In genomic region chr3:143914341-143915217, GRCm38 (mm10) we compare ENCODE assay signal across 9 mouse cellular contexts.
A peak's percentile ranks its signal among the peaks of the same experiment; 100 is the strongest.
DNase-seq lines count a peak whose midpoint lies in the region; ATAC-seq lines count a peak whose summit lies in the region.
"Had no signal": no experiment of that assay in that cellular context is flagged by ENCODE, and none has a peak within 500 bp of the region (broad histone marks: within the 10 kb centered on the region; RNA-seq: fewer than 3 reads in every experiment).

No protein-coding gene starts in this region.

- H3K9me3 ChIP-seq in kidney, embryonic 14.5 days (ENCODE audit: control insufficient read depth, low read length): no peaks in the 10 kb centered on the region
- no peaks in the 10 kb centered on the region for H3K9me3 ChIP-seq in hindbrain, embryonic 12.5 days (replicated peaks)
- no peaks in the 10 kb centered on the region for H3K9me3 ChIP-seq in neural tube, embryonic 13.5 days
- H3K9me3 ChIP-seq: embryonic facial prominence, embryonic 15.5 days had no signal

- H3K4me2 ChIP-seq in kidney, embryonic 14.5 days (replicated peaks; ENCODE audit: low read depth, low read length): no peak overlapping the region
- H3K4me2 ChIP-seq in hindbrain, embryonic 12.5 days (replicated peaks): no peak overlapping the region
- H3K4me2 ChIP-seq in neural tube, embryonic 13.5 days: no peak overlapping the region

- DNase-seq in kidney, postnatal 25 days: no peak
- peak; percentile 59 for DNase-seq in embryo, embryonic 10 days (ENCODE audit: low spot score)
- DNase-seq in right cerebral cortex, postnatal 36 days (ENCODE audit: low spot score in 2 of 2): no peak
- no peak for DNase-seq in cerebellum, adult 9-10 months
- no peak for DNase-seq in urinary bladder, postnatal 25 days (ENCODE audit: low spot score)

- 42% methylated on average over 6 of the region's 6 CpGs for WGBS in kidney, embryonic 14.5 days
- WGBS in hindbrain, embryonic 12.5 days: 45% methylated on average over 6 of the region's 6 CpGs
- WGBS in neural tube, embryonic 13.5 days: 26% methylated on average over 6 of the region's 6 CpGs

- H3K27ac ChIP-seq in kidney, embryonic 14.5 days (ENCODE audit: low read depth, low read length): no peak overlapping the region
- no peak overlapping the region for H3K27ac ChIP-seq in hindbrain, embryonic 12.5 days
- no peak overlapping the region for H3K27ac ChIP-seq in neural tube, embryonic 13.5 days (replicated peaks)
- H3K27ac ChIP-seq: embryonic facial prominence, embryonic 15.5 days had no signal

- no peaks in the 10 kb centered on the region for H3K36me3 ChIP-seq in kidney, embryonic 14.5 days (ENCODE audit: control insufficient read depth, insufficient read depth, low read length)
- H3K36me3 ChIP-seq in hindbrain, embryonic 12.5 days: no peaks in the 10 kb centered on the region
- H3K36me3 ChIP-seq in neural tube, embryonic 13.5 days: no peaks in the 10 kb centered on the region
- H3K36me3 ChIP-seq: embryonic facial prominence, embryonic 15.5 days had no signal

- no peaks in the 10 kb centered on the region for H3K4me1 ChIP-seq in kidney, embryonic 14.5 days (ENCODE audit: control insufficient read depth, insufficient read depth, low read length)
- no peaks in the 10 kb centered on the region for H3K4me1 ChIP-seq in hindbrain, embryonic 12.5 days
- peaks cover 27% of the 10 kb centered on the region for H3K4me1 ChIP-seq in neural tube, embryonic 13.5 days (replicated peaks)

- no peak overlapping the region for H3K9ac ChIP-seq in kidney, embryonic 14.5 days (ENCODE audit: low read depth, low read length)
- no peak overlapping the region for H3K9ac ChIP-seq in hindbrain, embryonic 12.5 days
- H3K9ac ChIP-seq in neural tube, embryonic 13.5 days: no peak overlapping the region
- H3K9ac ChIP-seq: embryonic facial prominence, embryonic 15.5 days had no signal

- no peaks in the 10 kb centered on the region for H3K27me3 ChIP-seq in kidney, embryonic 14.5 days (ENCODE audit: control insufficient read depth, insufficient read depth, low read length)
- H3K27me3 ChIP-seq in hindbrain, embryonic 12.5 days: no peaks in the 10 kb centered on the region
- no peaks in the 10 kb centered on the region for H3K27me3 ChIP-seq in neural tube, embryonic 13.5 days
- H3K27me3 ChIP-seq: embryonic facial prominence, embryonic 15.5 days had no signal

- 0 out of 2 replicates have a peak, but pooled peaks have one; percentile 28 for ATAC-seq in kidney, embryonic 14.5 days (ENCODE audit: low FRiP score, low TSS enrichment)
- ATAC-seq in hindbrain, embryonic 12.5 days (ENCODE audit: low FRiP score): peak; percentile 74
- ATAC-seq in neural tube, embryonic 13.5 days (ENCODE audit: low read depth): peak; percentile 78

- no peak overlapping the region for H3K4me3 ChIP-seq in kidney, embryonic 14.5 days (ENCODE audit: low read length)
- no peak overlapping the region for H3K4me3 ChIP-seq in hindbrain, embryonic 12.5 days
- H3K4me3 ChIP-seq in neural tube, embryonic 13.5 days: no peak overlapping the region
- H3K4me3 ChIP-seq: embryonic facial prominence, embryonic 15.5 days had no signal

Comparison
In these comparisons a context has a peak if more than half of its experiments do, and no peak if none do; other contexts are left out.
1. ATAC-seq: peak in every context shown above with its lines; median percentile 78 in neural tube, embryonic 13.5 days; 74 in hindbrain, embryonic 12.5 days; 28 in kidney, embryonic 14.5 days.